Mouse (Mus musculus): ENCODE data around the gene Eif4e2.

DNA sequence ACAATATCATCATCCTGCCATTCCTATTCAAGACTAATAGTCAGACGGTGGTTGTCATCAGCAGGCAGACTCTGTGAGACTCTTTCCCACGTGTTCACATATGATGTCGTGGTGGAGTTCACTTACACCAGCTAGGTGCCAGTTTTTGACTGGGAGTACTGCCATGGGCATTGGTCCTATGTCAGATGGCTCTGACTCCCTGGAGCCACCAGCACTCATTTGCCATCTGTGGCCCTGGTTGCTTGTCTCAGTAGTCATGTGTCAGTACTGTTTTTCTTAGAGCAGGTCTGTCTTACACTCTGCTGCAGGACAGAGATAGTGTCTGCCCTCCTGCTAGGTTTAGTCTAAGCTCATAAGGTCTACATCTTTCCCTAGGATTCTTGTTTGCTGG lies 13.4 kb downstream of the Eif4e2 start:
- TF ChIP-seq CTCF (IDR thresholded peaks at IDR 0.05; ENCODE audit: low read depth) (no peak), EP300 (optimal IDR thresholded peaks at IDR 0.05) (no peak)

Data from stomach, postnatal 0 days (tissue).